Mouse (Mus musculus) ovary, postnatal 14 days (tissue): Measurements from ENCODE around the gene Tmem60.

ENCODE experiments used
- DNase-seq: peaks from one replicate; pipeline ENCODE4 v3.0.0; 2022; ENCODE audit warnings: low spot score

Tmem60 gene

GRCm38 (mm10) chr5:20881915-20882800 lies at the start of gene Tmem60, which contains the start of gene Phtf2:
Tmem60 (plus strand) TSS chr5:20882191.
Phtf2 (minus strand) TSS chr5:20882124.
- DNase-seq = peak; percentile 94

GRCm38 (mm10) chr5:20834399-20834798 lies 47.6 kb upstream of the Tmem60 start:
- DNase-seq = no peak

GRCm38 (mm10) chr5:20837082-20837481 lies 44.9 kb upstream of the Tmem60 start:
- no peak for DNase-seq

GRCm38 (mm10) chr5:20843405-20843804 lies 38.6 kb upstream of the Tmem60 start:
- no peak for DNase-seq

- no peak for DNase-seq
Observed at GRCm38 (mm10) chr5:20843816-20844215, 38.2 kb upstream of the Tmem60 start.

- no peak for DNase-seq
Observed at GRCm38 (mm10) chr5:20847010-20847409, 35.0 kb upstream of the Tmem60 start.

GRCm38 (mm10) chr5:20855066-20855465 lies 26.9 kb upstream of the Tmem60 start:
- DNase-seq = no peak

GRCm38 (mm10) chr5:20858404-20858803 lies 23.6 kb upstream of the Tmem60 start:
- DNase-seq = no peak

- no peak for DNase-seq
Observed at GRCm38 (mm10) chr5:20860565-20860964, 21.4 kb upstream of the Tmem60 start.

- no peak for DNase-seq
Observed at GRCm38 (mm10) chr5:20861901-20862300, 20.1 kb upstream of the Tmem60 start.

GRCm38 (mm10) chr5:20864216-20864969 lies 17.6 kb upstream of the Tmem60 start:
- no peak for DNase-seq

GRCm38 (mm10) chr5:20865193-20865755 lies 16.7 kb upstream of the Tmem60 start:
- DNase-seq = no peak

GRCm38 (mm10) chr5:20873146-20873545 lies 8.8 kb upstream of the Tmem60 start:
- no peak for DNase-seq

GRCm38 (mm10) chr5:20876934-20877426 lies 5.0 kb upstream of the Tmem60 start:
- DNase-seq = no peak

- DNase-seq = no peak
Observed at GRCm38 (mm10) chr5:20880386-20880785, 1.6 kb upstream of the Tmem60 start.

- peak; percentile 21 for DNase-seq
Observed at GRCm38 (mm10) chr5:20880797-20881775, 905 bp upstream of the Tmem60 start.

GRCm38 (mm10) chr5:20884036-20884620 lies 2.1 kb downstream of the Tmem60 start:
- no peak for DNase-seq

GRCm38 (mm10) chr5:20897446-20898167 lies 15.6 kb downstream of the Tmem60 start:
- DNase-seq = no peak

GRCm38 (mm10) chr5:20904647-20905046 lies 22.7 kb downstream of the Tmem60 start:
- DNase-seq = no peak

- no peak for DNase-seq
Observed at GRCm38 (mm10) chr5:20905437-20905836, 23.4 kb downstream of the Tmem60 start.
